Mouse (Mus musculus): ENCODE measurements at regions not wholly inside any gene's neighbourhood (a gene's known extent, or its start where the extent isn't known, plus 50 kb on each side); places are given as distances from the start of the nearest gene placed in this dataset.
"Not testable (repeated sequence)": the region's sequence is repeated elsewhere in the genome, so short reads cannot be mapped to it uniquely, and the experiment has no call there.

DNA sequence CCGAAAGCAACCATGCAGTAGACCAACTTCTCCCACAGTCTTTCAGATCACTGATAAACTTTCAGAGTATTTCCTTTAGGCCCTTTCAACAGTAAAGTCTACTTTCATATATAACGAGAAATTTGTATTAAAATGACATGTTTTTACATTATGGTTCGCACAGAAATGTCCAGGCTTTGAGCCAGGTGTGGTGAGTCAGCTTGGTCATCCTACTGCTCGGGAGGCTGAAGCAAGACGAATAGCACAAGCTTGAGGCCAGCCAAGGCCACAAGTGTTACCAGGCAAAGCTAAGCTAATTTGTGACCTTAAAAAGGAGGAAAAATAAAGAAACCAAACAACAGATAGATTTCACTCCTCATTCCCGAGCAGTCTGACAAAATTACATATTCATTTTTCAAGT, 197.0 kb upstream of the Olfr1324 start:
- H3K27me3 ChIP-seq (ENCODE audit: control insufficient read depth, insufficient read depth, low read length) = no peaks in the 10 kb centered on the region
- H3K27ac ChIP-seq (ENCODE audit: low read length) = no peak overlapping the region
- no peaks in the 10 kb centered on the region for H3K9me3 ChIP-seq (ENCODE audit: control insufficient read depth, low read depth, low read length)
- no peak overlapping the region for H3K4me3 ChIP-seq (ENCODE audit: low read depth, low read length)
- no peaks in the 10 kb centered on the region for H3K36me3 ChIP-seq (ENCODE audit: control insufficient read depth, insufficient read depth, low read length)
- 77% methylated on average over 6 of the region's 6 CpGs for WGBS
- H3K4me2 ChIP-seq (replicated peaks; ENCODE audit: low read depth, low read length) = no peak overlapping the region
- no peak overlapping the region for H3K9ac ChIP-seq (replicated peaks; ENCODE audit: low read depth, low read length)
- H3K4me1 ChIP-seq (ENCODE audit: control insufficient read depth, insufficient read depth, low read length) = no peaks in the 10 kb centered on the region
- no peak for ATAC-seq (ENCODE audit: insufficient number of reproducible peaks, insufficient read depth, low FRiP score, low read depth)

- H3K36me3 ChIP-seq (ENCODE audit: control insufficient read depth, insufficient read depth, low read length) = no peaks in the 10 kb centered on the region
- no peak overlapping the region for H3K9ac ChIP-seq (replicated peaks; ENCODE audit: low read depth, low read length)
- H3K27me3 ChIP-seq (ENCODE audit: control insufficient read depth, insufficient read depth, low read length) = no peaks in the 10 kb centered on the region
- ATAC-seq (ENCODE audit: insufficient number of reproducible peaks, insufficient read depth, low FRiP score, low read depth) = no peak
- no peak overlapping the region for H3K4me3 ChIP-seq (ENCODE audit: low read depth, low read length)
- 68% methylated on average over 19 of the region's 19 CpGs for WGBS
- no peak overlapping the region for H3K4me2 ChIP-seq (replicated peaks; ENCODE audit: low read depth, low read length)
- no peaks in the 10 kb centered on the region for H3K9me3 ChIP-seq (ENCODE audit: control insufficient read depth, low read depth, low read length)
- no peak overlapping the region for H3K27ac ChIP-seq (ENCODE audit: low read length)
- no peaks in the 10 kb centered on the region for H3K4me1 ChIP-seq (ENCODE audit: control insufficient read depth, insufficient read depth, low read length)
Measured at GRCm38 (mm10) chrX:50622984-50623455, 194.7 kb upstream of the Olfr1324 start.

DNA sequence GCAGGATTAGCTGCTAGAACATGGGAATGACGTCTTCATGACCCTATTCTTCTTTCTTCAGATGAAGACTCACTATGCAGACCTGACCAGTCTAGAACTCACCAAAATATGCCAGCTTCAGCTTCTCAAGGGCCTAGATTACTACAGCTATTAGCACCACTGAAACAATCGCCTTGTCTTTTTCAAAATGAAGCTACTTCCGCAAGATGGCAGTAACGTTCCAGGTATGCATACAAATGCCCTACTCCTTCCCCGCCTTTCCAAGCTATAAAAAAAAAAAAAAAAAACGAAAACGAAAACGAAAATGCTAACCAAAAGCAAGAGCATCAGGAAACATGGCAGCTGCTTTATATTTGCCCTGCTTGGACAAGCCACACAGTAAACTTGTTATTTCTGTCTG, 192.6 kb upstream of the Olfr1324 start:
- H3K4me2 ChIP-seq (replicated peaks; ENCODE audit: low read depth, low read length) = no peak overlapping the region
- H3K27ac ChIP-seq (ENCODE audit: low read length) = no peak overlapping the region
- H3K9me3 ChIP-seq (ENCODE audit: control insufficient read depth, low read depth, low read length) = no peaks in the 10 kb centered on the region
- H3K36me3 ChIP-seq (ENCODE audit: control insufficient read depth, insufficient read depth, low read length) = no peaks in the 10 kb centered on the region
- no peaks in the 10 kb centered on the region for H3K4me1 ChIP-seq (ENCODE audit: control insufficient read depth, insufficient read depth, low read length)
- 60% methylated on average over 8 of the region's 8 CpGs for WGBS
- H3K9ac ChIP-seq (replicated peaks; ENCODE audit: low read depth, low read length) = no peak overlapping the region
- ATAC-seq (ENCODE audit: insufficient number of reproducible peaks, insufficient read depth, low FRiP score, low read depth) = no peak
- H3K4me3 ChIP-seq (ENCODE audit: low read depth, low read length) = no peak overlapping the region
- H3K27me3 ChIP-seq (ENCODE audit: control insufficient read depth, insufficient read depth, low read length) = no peaks in the 10 kb centered on the region

GRCm38 (mm10) chrX:50619919-50620318, 191.6 kb upstream of the Olfr1324 start:
- H3K4me1 ChIP-seq (ENCODE audit: control insufficient read depth, insufficient read depth, low read length) = no peaks in the 10 kb centered on the region
- no peak overlapping the region for H3K27ac ChIP-seq (ENCODE audit: low read length)
- WGBS = 59% methylated on average over 9 of the region's 9 CpGs
- no peak overlapping the region for H3K4me2 ChIP-seq (replicated peaks; ENCODE audit: low read depth, low read length)
- no peak overlapping the region for H3K9ac ChIP-seq (replicated peaks; ENCODE audit: low read depth, low read length)
- no peaks in the 10 kb centered on the region for H3K36me3 ChIP-seq (ENCODE audit: control insufficient read depth, insufficient read depth, low read length)
- ATAC-seq (ENCODE audit: insufficient number of reproducible peaks, insufficient read depth, low FRiP score, low read depth) = no peak
- H3K9me3 ChIP-seq (ENCODE audit: control insufficient read depth, low read depth, low read length) = no peaks in the 10 kb centered on the region
- no peak overlapping the region for H3K4me3 ChIP-seq (ENCODE audit: low read depth, low read length)
- H3K27me3 ChIP-seq (ENCODE audit: control insufficient read depth, insufficient read depth, low read length) = no peaks in the 10 kb centered on the region

GRCm38 (mm10) chrX:50618936-50619335, 190.6 kb upstream of the Olfr1324 start:
- no peaks in the 10 kb centered on the region for H3K4me1 ChIP-seq (ENCODE audit: control insufficient read depth, insufficient read depth, low read length)
- no peak overlapping the region for H3K4me3 ChIP-seq (ENCODE audit: low read depth, low read length)
- no peaks in the 10 kb centered on the region for H3K27me3 ChIP-seq (ENCODE audit: control insufficient read depth, insufficient read depth, low read length)
- H3K9me3 ChIP-seq (ENCODE audit: control insufficient read depth, low read depth, low read length) = no peaks in the 10 kb centered on the region
- H3K27ac ChIP-seq (ENCODE audit: low read length) = no peak overlapping the region
- WGBS = 73% methylated on average over 4 of the region's 4 CpGs
- H3K36me3 ChIP-seq (ENCODE audit: control insufficient read depth, insufficient read depth, low read length) = no peaks in the 10 kb centered on the region
- H3K9ac ChIP-seq (replicated peaks; ENCODE audit: low read depth, low read length) = no peak overlapping the region
- no peak overlapping the region for H3K4me2 ChIP-seq (replicated peaks; ENCODE audit: low read depth, low read length)
- ATAC-seq (ENCODE audit: insufficient number of reproducible peaks, insufficient read depth, low FRiP score, low read depth) = no peak

GRCm38 (mm10) chrX:50616920-50617319, 188.6 kb upstream of the Olfr1324 start:
- H3K27ac ChIP-seq (ENCODE audit: low read length) = not testable (repeated sequence)
- 66% methylated on average over 8 of the region's 8 CpGs for WGBS

GRCm38 (mm10) chrX:50614874-50615273, 186.6 kb upstream of the Olfr1324 start:
- H3K27ac ChIP-seq (ENCODE audit: low read length); H3K4me2 ChIP-seq (replicated peaks; ENCODE audit: low read depth, low read length); H3K27me3 ChIP-seq (ENCODE audit: control insufficient read depth, insufficient read depth, low read length); H3K9ac ChIP-seq (replicated peaks; ENCODE audit: low read depth, low read length); H3K36me3 ChIP-seq (ENCODE audit: control insufficient read depth, insufficient read depth, low read length); H3K4me3 ChIP-seq (ENCODE audit: low read depth, low read length); H3K9me3 ChIP-seq (ENCODE audit: control insufficient read depth, low read depth, low read length); ATAC-seq (ENCODE audit: insufficient number of reproducible peaks, insufficient read depth, low FRiP score, low read depth); H3K4me1 ChIP-seq (ENCODE audit: control insufficient read depth, insufficient read depth, low read length): not testable (repeated sequence)
- 67% methylated on average over 3 of the region's 3 CpGs for WGBS

More at GRCm38 (mm10) chrX:50616920-50617319, 188.6 kb upstream of the Olfr1324 start:
- not testable (repeated sequence) for H3K4me1 ChIP-seq (ENCODE audit: control insufficient read depth, insufficient read depth, low read length); H3K4me2 ChIP-seq (replicated peaks; ENCODE audit: low read depth, low read length); H3K9me3 ChIP-seq (ENCODE audit: control insufficient read depth, low read depth, low read length); H3K4me3 ChIP-seq (ENCODE audit: low read depth, low read length); H3K9ac ChIP-seq (replicated peaks; ENCODE audit: low read depth, low read length); ATAC-seq (ENCODE audit: insufficient number of reproducible peaks, insufficient read depth, low FRiP score, low read depth); H3K27me3 ChIP-seq (ENCODE audit: control insufficient read depth, insufficient read depth, low read length); H3K36me3 ChIP-seq (ENCODE audit: control insufficient read depth, insufficient read depth, low read length)

DNA sequence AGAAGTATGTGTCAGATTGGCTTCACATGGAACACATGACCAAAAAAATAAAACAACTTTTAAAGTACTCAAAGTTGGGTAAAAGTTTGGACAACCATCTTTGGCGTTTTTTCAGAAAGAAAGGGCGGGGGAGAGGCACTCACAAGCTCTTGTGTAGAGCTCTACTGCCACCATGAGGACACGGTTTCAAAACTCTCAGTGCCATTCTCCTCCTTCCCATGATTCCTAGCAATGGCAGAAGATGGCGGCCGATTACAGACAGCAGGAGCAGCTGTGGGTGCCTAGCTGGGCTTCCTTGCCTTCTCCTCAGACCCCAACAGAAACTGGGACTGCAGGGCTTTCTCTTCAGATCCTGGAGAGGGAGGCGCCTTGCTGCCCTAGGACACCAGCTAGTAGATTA, 186.1 kb upstream of the Olfr1324 start:
- not testable (repeated sequence) for H3K4me3 ChIP-seq (ENCODE audit: low read depth, low read length); H3K4me2 ChIP-seq (replicated peaks; ENCODE audit: low read depth, low read length); H3K27ac ChIP-seq (ENCODE audit: low read length); H3K9me3 ChIP-seq (ENCODE audit: control insufficient read depth, low read depth, low read length); ATAC-seq (ENCODE audit: insufficient number of reproducible peaks, insufficient read depth, low FRiP score, low read depth); H3K9ac ChIP-seq (replicated peaks; ENCODE audit: low read depth, low read length); H3K27me3 ChIP-seq (ENCODE audit: control insufficient read depth, insufficient read depth, low read length); H3K4me1 ChIP-seq (ENCODE audit: control insufficient read depth, insufficient read depth, low read length); H3K36me3 ChIP-seq (ENCODE audit: control insufficient read depth, insufficient read depth, low read length)
- 66% methylated on average over 6 of the region's 6 CpGs for WGBS
